Mouse (Mus musculus): ENCODE measurements around the gene Bpifa5. TPM values are rescaled to one million over a fixed set of nuclear protein-coding genes. Genes with fewer than 3 reads are reported as not detected.

Gene Bpifa5
- polyA plus RNA-seq, 1 experiment from 2014 or later, result not detected

GRCm38 (mm10) chr2:154185748-154186147, 23.3 kb downstream of the Bpifa5 start:
- Histone ChIP-seq H3K9me3 (replicated peaks; ENCODE audit: low read length) (no peaks in the 10 kb centered on the region), H3K9ac (ENCODE audit: low read depth, low read length) (no peak overlapping the region), H3K4me2 (ENCODE audit: low read length) (no peak overlapping the region), H3K27me3 (ENCODE audit: insufficient read depth, low read length) (no peaks in the 10 kb centered on the region), H3K4me3 (replicated peaks; ENCODE audit: low read depth, low read length) (no peak overlapping the region), H3K27ac (no peak overlapping the region), H3K36me3 (ENCODE audit: insufficient read depth, low read length) (no peaks in the 10 kb centered on the region), H3K4me1 (replicated peaks; ENCODE audit: insufficient read depth, low read length) (no peaks in the 10 kb centered on the region)
- peak; percentile 18 for DNase-seq (ENCODE audit: low spot score)
- ATAC-seq (replicated peaks; ENCODE audit: low FRiP score, low read depth), result no peak
- TF ChIP-seq CTCF (IDR thresholded peaks at IDR 0.05; ENCODE audit: low read depth), result no peak
- WGBS, result 83% methylated on average over 3 of the region's 3 CpGs

GRCm38 (mm10) chr2:154187468-154187867, 25.1 kb downstream of the Bpifa5 start:
- no peaks in the 10 kb centered on the region for H3K36me3 ChIP-seq (ENCODE audit: insufficient read depth, low read length)
- no peak overlapping the region for H3K4me2 ChIP-seq (ENCODE audit: low read length)
- no peak overlapping the region for H3K9ac ChIP-seq (ENCODE audit: low read depth, low read length)
- ATAC-seq (replicated peaks; ENCODE audit: low FRiP score, low read depth) (no peak), DNase-seq (ENCODE audit: low spot score) (peak; percentile 44)
- 37% methylated on average over 5 of the region's 5 CpGs for WGBS
- no peaks in the 10 kb centered on the region for H3K27me3 ChIP-seq (ENCODE audit: insufficient read depth, low read length)
- H3K9me3 ChIP-seq (replicated peaks; ENCODE audit: low read length), result no peaks in the 10 kb centered on the region
- H3K4me1 ChIP-seq (replicated peaks; ENCODE audit: insufficient read depth, low read length), result no peaks in the 10 kb centered on the region
- no peak overlapping the region for H3K27ac ChIP-seq
- no peak overlapping the region for H3K4me3 ChIP-seq (replicated peaks; ENCODE audit: low read depth, low read length)
- TF ChIP-seq CTCF (IDR thresholded peaks at IDR 0.05; ENCODE audit: low read depth), result peak; percentile 63

GRCm38 (mm10) chr2:154189877-154190434, 27.5 kb downstream of the Bpifa5 start:
- H3K9me3 ChIP-seq (replicated peaks; ENCODE audit: low read length), result no peaks in the 10 kb centered on the region
- no peak overlapping the region for H3K9ac ChIP-seq (ENCODE audit: low read depth, low read length)
- no peaks in the 10 kb centered on the region for H3K36me3 ChIP-seq (ENCODE audit: insufficient read depth, low read length)
- no peak overlapping the region for H3K4me2 ChIP-seq (ENCODE audit: low read length)
- DNase-seq (ENCODE audit: low spot score) (no peak), ATAC-seq (replicated peaks; ENCODE audit: low FRiP score, low read depth) (no peak)
- no peak for TF ChIP-seq CTCF (IDR thresholded peaks at IDR 0.05; ENCODE audit: low read depth)
- no peaks in the 10 kb centered on the region for H3K27me3 ChIP-seq (ENCODE audit: insufficient read depth, low read length)
- H3K27ac ChIP-seq, result no peak overlapping the region
- no peaks in the 10 kb centered on the region for H3K4me1 ChIP-seq (replicated peaks; ENCODE audit: insufficient read depth, low read length)
- 77% methylated on average over 7 of the region's 7 CpGs for WGBS
- no peak overlapping the region for H3K4me3 ChIP-seq (replicated peaks; ENCODE audit: low read depth, low read length)

GRCm38 (mm10) chr2:154190546-154191258, 28.3 kb downstream of the Bpifa5 start, which contains the start of gene Bpifb1:
Bpifb1 (plus strand) TSS chr2:154190818.
- TF ChIP-seq CTCF (IDR thresholded peaks at IDR 0.05; ENCODE audit: low read depth), result peak; percentile 49
- H3K36me3 ChIP-seq (ENCODE audit: insufficient read depth, low read length), result no peaks in the 10 kb centered on the region
- WGBS, result 82% methylated on average over 11 of the region's 11 CpGs
- no peak within 1 kb of the TSS for H3K9ac ChIP-seq (ENCODE audit: low read depth, low read length)
- H3K4me1 ChIP-seq (replicated peaks; ENCODE audit: insufficient read depth, low read length), result no peaks in the 10 kb centered on the region
- H3K4me3 ChIP-seq (replicated peaks; ENCODE audit: low read depth, low read length), result no peak within 1 kb of the TSS
- no peaks in the 10 kb centered on the region for H3K9me3 ChIP-seq (replicated peaks; ENCODE audit: low read length)
- DNase-seq (ENCODE audit: low spot score), result no peak
- H3K4me2 ChIP-seq (ENCODE audit: low read length), result no peak within 1 kb of the TSS
- H3K27ac ChIP-seq, result no peak within 1 kb of the TSS
- no peaks in the 10 kb centered on the region for H3K27me3 ChIP-seq (ENCODE audit: insufficient read depth, low read length)
- no peak for ATAC-seq (replicated peaks; ENCODE audit: low FRiP score, low read depth)

GRCm38 (mm10) chr2:154192141-154192540, 29.7 kb downstream of the Bpifa5 start:
- H3K27me3 ChIP-seq (ENCODE audit: insufficient read depth, low read length), result no peaks in the 10 kb centered on the region

GRCm38 (mm10) chr2:154193071-154193470, 30.7 kb downstream of the Bpifa5 start:
- Histone ChIP-seq H3K9ac (ENCODE audit: low read depth, low read length) (no peak overlapping the region), H3K4me3 (replicated peaks; ENCODE audit: low read depth, low read length) (no peak overlapping the region), H3K27me3 (ENCODE audit: insufficient read depth, low read length) (no peaks in the 10 kb centered on the region), H3K4me2 (ENCODE audit: low read length) (no peak overlapping the region), H3K9me3 (replicated peaks; ENCODE audit: low read length) (no peaks in the 10 kb centered on the region), H3K4me1 (replicated peaks; ENCODE audit: insufficient read depth, low read length) (no peaks in the 10 kb centered on the region), H3K27ac (no peak overlapping the region), H3K36me3 (ENCODE audit: insufficient read depth, low read length) (no peaks in the 10 kb centered on the region)
- ATAC-seq (replicated peaks; ENCODE audit: low FRiP score, low read depth) (no peak), DNase-seq (ENCODE audit: low spot score) (no peak)
- no peak for TF ChIP-seq CTCF (IDR thresholded peaks at IDR 0.05; ENCODE audit: low read depth)
- WGBS, result 93% methylated on average over 4 of the region's 4 CpGs

More at GRCm38 (mm10) chr2:154192141-154192540, 29.7 kb downstream of the Bpifa5 start:
- Histone ChIP-seq H3K4me3 (replicated peaks; ENCODE audit: low read depth, low read length) (no peak overlapping the region), H3K27ac (no peak overlapping the region), H3K9me3 (replicated peaks; ENCODE audit: low read length) (no peaks in the 10 kb centered on the region), H3K9ac (ENCODE audit: low read depth, low read length) (no peak overlapping the region), H3K36me3 (ENCODE audit: insufficient read depth, low read length) (no peaks in the 10 kb centered on the region), H3K4me1 (replicated peaks; ENCODE audit: insufficient read depth, low read length) (no peaks in the 10 kb centered on the region), H3K4me2 (ENCODE audit: low read length) (no peak overlapping the region)
- DNase-seq (ENCODE audit: low spot score) (no peak), ATAC-seq (replicated peaks; ENCODE audit: low FRiP score, low read depth) (no peak)
- TF ChIP-seq CTCF (IDR thresholded peaks at IDR 0.05; ENCODE audit: low read depth), result no peak
- 81% methylated on average over 2 of the region's 2 CpGs for WGBS
